Mouse (Mus musculus) liver, adult 2 months (tissue): ENCODE results near the gene Slain2.

Source experiments
- CTCF ChIP-seq: fragments of 200-500 bp; IDR thresholded peaks from 2 replicates; pipeline ENCODE4 v1.5.1; 2011; ENCODE audit warnings: low read depth, low read length, control low read depth
- POLR2A ChIP-seq: fragments of 200-500 bp; IDR thresholded peaks from 2 replicates; pipeline ENCODE4 v1.6.1; 2011; ENCODE audit warnings: low read length, control low read depth; ENCODE audit not compliant: insufficient read depth; ENCODE audit errors: extremely low read depth

- no peak for TF ChIP-seq POLR2A
- TF ChIP-seq CTCF, result no peak
These were observed 49.4 kb upstream of the Slain2 start for GRCm38 (mm10) chr5:72864654-72865178.
